Comparison of ENCODE assay signal across 24 mouse cellular contexts in the genomic region with DNA sequence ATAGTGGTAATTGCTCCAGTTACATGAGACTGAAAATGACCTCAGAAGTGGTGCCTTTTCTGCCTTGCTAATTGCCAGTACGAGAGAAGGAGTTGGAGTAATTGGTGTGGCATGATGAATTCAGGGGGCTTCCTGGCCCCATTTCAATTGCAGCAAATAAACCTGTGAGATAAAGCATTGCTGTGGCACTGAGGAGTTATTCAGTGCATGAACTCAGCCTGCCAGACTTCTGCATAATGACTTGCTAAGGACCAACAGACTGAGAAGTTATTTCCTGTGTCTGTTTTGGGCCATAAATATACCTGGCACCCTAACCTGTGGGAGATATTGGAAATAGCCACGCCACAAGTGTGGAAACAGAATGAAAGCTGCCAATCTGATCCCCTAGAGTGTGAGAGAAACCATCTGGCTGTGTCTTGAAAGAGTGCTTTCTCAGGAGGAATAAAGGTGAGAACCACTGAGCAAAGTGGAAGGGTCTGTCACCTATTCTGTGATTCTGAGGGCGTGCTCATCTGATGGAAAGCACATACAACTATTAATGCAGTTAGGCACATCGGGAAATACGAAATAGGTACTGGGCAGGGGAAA.
DNase-seq lines count a peak whose midpoint lies in the region; ATAC-seq lines count a peak whose summit lies in the region.
"Had no signal": no experiment of that assay in that cellular context is flagged by ENCODE, and none has a peak within 500 bp of the region (broad histone marks: within the 10 kb centered on the region; RNA-seq: fewer than 3 reads in every experiment).

No protein-coding gene starts in this region.

- no peak overlapping the region for H3K4me3 ChIP-seq in forebrain, embryonic 12.5 days (replicated peaks)
- no peak overlapping the region for H3K4me3 ChIP-seq in forebrain, embryonic 10.5 days
- H3K4me3 ChIP-seq in midbrain, embryonic 11.5 days (ENCODE audit: low read depth, low read length) = no peak overlapping the region
- no peak overlapping the region for H3K4me3 ChIP-seq in midbrain, embryonic 14.5 days (replicated peaks; ENCODE audit: low read depth, low read length)
- H3K4me3 ChIP-seq: embryonic facial prominence, embryonic 12.5 days; embryonic facial prominence, embryonic 15.5 days; heart, adult 2 months; heart, embryonic 10.5 days; heart, embryonic 13.5 days; hindbrain, embryonic 15.5 days had no signal

- no peak overlapping the region for H3K27ac ChIP-seq in forebrain, embryonic 12.5 days
- H3K27ac ChIP-seq in forebrain, embryonic 10.5 days = no peak overlapping the region
- H3K27ac ChIP-seq in midbrain, embryonic 11.5 days (ENCODE audit: low read depth, low read length) = no peak overlapping the region
- H3K27ac ChIP-seq in midbrain, embryonic 14.5 days (replicated peaks; ENCODE audit: low read depth, low read length) = no peak overlapping the region
- H3K27ac ChIP-seq: embryonic facial prominence, embryonic 12.5 days; embryonic facial prominence, embryonic 15.5 days; heart, adult 2 months; heart, embryonic 10.5 days; heart, embryonic 13.5 days; hindbrain, embryonic 15.5 days had no signal

- WGBS in forebrain, embryonic 12.5 days = 63% methylated on average over 5 of the region's 5 CpGs
- WGBS in forebrain, embryonic 10.5 days = 84% methylated on average over 5 of the region's 5 CpGs
- 87% methylated on average over 5 of the region's 5 CpGs for WGBS in midbrain, embryonic 11.5 days
- 84% methylated on average over 5 of the region's 5 CpGs for WGBS in midbrain, embryonic 14.5 days

- peak; percentile 27; the same call in 1 of the 2 replicates for ATAC-seq in forebrain, embryonic 12.5 days (ENCODE audit: low FRiP score)
- no peak for ATAC-seq in midbrain, embryonic 11.5 days (ENCODE audit: low FRiP score)
- ATAC-seq in midbrain, embryonic 14.5 days (ENCODE audit: low FRiP score, low TSS enrichment) = no peak
- ATAC-seq: CD4-positive, CD25-positive, alpha-beta regulatory T cell, adult 4 months; intestine, postnatal 0 days had no signal

- no peak for DNase-seq in forebrain, embryonic 10.5 days (ENCODE audit: extremely low spot score, low spot score)
- DNase-seq in midbrain, embryonic 11.5 days (ENCODE audit: low spot score, missing footprints) = peak; percentile 44
- DNase-seq in midbrain, embryonic 14.5 days = no peak
- DNase-seq in retina, embryonic 14.5 days (ENCODE audit: low spot score) = peak; percentile 4
- DNase-seq in kidney, adult 18-20 months = no peak
- DNase-seq in urinary bladder, adult 2 months (ENCODE audit: low spot score) = no peak
- DNase-seq: adrenal gland, adult 2 months; adrenal gland, postnatal 14 days; cerebellum, adult 18-20 months; cerebellum, adult 9-10 months; cerebellum, postnatal 25 days; gastrocnemius, postnatal 10 days; gastrocnemius, postnatal 36 days; heart, adult 2 months; heart, postnatal 14 days; heart, postnatal 4 days had no signal

- no peaks in the 10 kb centered on the region for H3K9me3 ChIP-seq in forebrain, embryonic 12.5 days
- H3K9me3 ChIP-seq in forebrain, embryonic 10.5 days = no peaks in the 10 kb centered on the region
- no peaks in the 10 kb centered on the region for H3K9me3 ChIP-seq in midbrain, embryonic 11.5 days (ENCODE audit: control insufficient read depth, low read length)
- H3K9me3 ChIP-seq in midbrain, embryonic 14.5 days (ENCODE audit: control insufficient read depth, low read length) = no peaks in the 10 kb centered on the region
- H3K9me3 ChIP-seq: embryonic facial prominence, embryonic 12.5 days; embryonic facial prominence, embryonic 15.5 days; heart, embryonic 10.5 days; heart, embryonic 13.5 days; hindbrain, embryonic 15.5 days had no signal

- no peaks in the 10 kb centered on the region for H3K36me3 ChIP-seq in forebrain, embryonic 12.5 days (replicated peaks)
- no peaks in the 10 kb centered on the region for H3K36me3 ChIP-seq in forebrain, embryonic 10.5 days (replicated peaks)
- no peaks in the 10 kb centered on the region for H3K36me3 ChIP-seq in midbrain, embryonic 11.5 days (ENCODE audit: control insufficient read depth, insufficient read depth, low read length)
- H3K36me3 ChIP-seq in midbrain, embryonic 14.5 days (ENCODE audit: control insufficient read depth, insufficient read depth, low read length) = no peaks in the 10 kb centered on the region
- H3K36me3 ChIP-seq: embryonic facial prominence, embryonic 12.5 days; embryonic facial prominence, embryonic 15.5 days; heart, embryonic 10.5 days; heart, embryonic 13.5 days; hindbrain, embryonic 15.5 days had no signal

- no peaks in the 10 kb centered on the region for H3K27me3 ChIP-seq in forebrain, embryonic 12.5 days
- H3K27me3 ChIP-seq in forebrain, embryonic 10.5 days (ENCODE audit: poor library complexity, severe bottlenecking) = no peaks in the 10 kb centered on the region
- H3K27me3 ChIP-seq in midbrain, embryonic 11.5 days (ENCODE audit: control insufficient read depth, insufficient read depth, low read length) = no peaks in the 10 kb centered on the region
- H3K27me3 ChIP-seq in midbrain, embryonic 14.5 days (ENCODE audit: control insufficient read depth, insufficient read depth, low read length) = no peaks in the 10 kb centered on the region
- H3K27me3 ChIP-seq: embryonic facial prominence, embryonic 12.5 days; embryonic facial prominence, embryonic 15.5 days; heart, embryonic 13.5 days; hindbrain, embryonic 15.5 days had no signal

- H3K4me1 ChIP-seq in forebrain, embryonic 12.5 days = no peaks in the 10 kb centered on the region
- H3K4me1 ChIP-seq in forebrain, embryonic 10.5 days = no peaks in the 10 kb centered on the region
- no peaks in the 10 kb centered on the region for H3K4me1 ChIP-seq in midbrain, embryonic 11.5 days (ENCODE audit: control insufficient read depth, insufficient read depth, low read length)
- no peaks in the 10 kb centered on the region for H3K4me1 ChIP-seq in midbrain, embryonic 14.5 days (ENCODE audit: control insufficient read depth, insufficient read depth, low read length)
- H3K4me1 ChIP-seq: embryonic facial prominence, embryonic 12.5 days; embryonic facial prominence, embryonic 15.5 days; heart, embryonic 10.5 days; heart, embryonic 13.5 days; hindbrain, embryonic 15.5 days had no signal

- H3K4me2 ChIP-seq in forebrain, embryonic 12.5 days = no peak overlapping the region
- H3K4me2 ChIP-seq in midbrain, embryonic 11.5 days = no peak overlapping the region
- H3K4me2 ChIP-seq in midbrain, embryonic 14.5 days (ENCODE audit: low read length) = no peak overlapping the region
- H3K4me2 ChIP-seq: embryonic facial prominence, embryonic 12.5 days; embryonic facial prominence, embryonic 15.5 days; heart, embryonic 13.5 days; hindbrain, embryonic 15.5 days had no signal

- H3K9ac ChIP-seq in forebrain, embryonic 12.5 days = no peak overlapping the region
- no peak overlapping the region for H3K9ac ChIP-seq in midbrain, embryonic 11.5 days (ENCODE audit: low read length)
- no peak overlapping the region for H3K9ac ChIP-seq in midbrain, embryonic 14.5 days (replicated peaks; ENCODE audit: low read length)
- H3K9ac ChIP-seq: embryonic facial prominence, embryonic 12.5 days; embryonic facial prominence, embryonic 15.5 days; heart, embryonic 13.5 days; hindbrain, embryonic 15.5 days had no signal

Comparison
In these comparisons a context has a peak if more than half of its experiments do, and no peak if none do; other contexts are left out.
1. DNase-seq: peak in midbrain, embryonic 11.5 days (single experiment) and retina, embryonic 14.5 days (single experiment); none in forebrain, embryonic 10.5 days (single experiment), midbrain, embryonic 14.5 days (single experiment), kidney, adult 18-20 months (single experiment) and urinary bladder, adult 2 months (single experiment).